Mouse (Mus musculus): Measurements from ENCODE around the gene Riok1. TPM values are rescaled to one million over a fixed set of nuclear protein-coding genes. Genes with fewer than 3 reads are reported as not detected.

Gene Riok1
- polyA plus RNA-seq, 1 experiment from 2014 or later: 69.2 TPM

GRCm38 (mm10) chr13:38012436-38012835 is 24.4 kb upstream of the Riok1 start:
- Histone ChIP-seq H3K27ac (no peak overlapping the region), H3K4me3 (no peak overlapping the region), H3K4me1 (no peaks in the 10 kb centered on the region; the same call in 1 of the 2 replicates), H3K9ac (no peak overlapping the region), H3K9me3 (no peaks in the 10 kb centered on the region), H3K27me3 (no peaks in the 10 kb centered on the region), H3K36me3 (no peaks in the 10 kb centered on the region), H3K4me2 (no peak overlapping the region)
- WGBS: 83% methylated on average over 5 of the region's 5 CpGs
- no peak for ATAC-seq (ENCODE audit: insufficient number of reproducible peaks, insufficient read depth, low FRiP score, low TSS enrichment, low read depth)

- Histone ChIP-seq H3K9ac (no peak overlapping the region), H3K27ac (no peak overlapping the region), H3K4me3 (no peak overlapping the region), H3K36me3 (no peaks in the 10 kb centered on the region), H3K9me3 (peaks cover 4% of the 10 kb centered on the region; the same call in 1 of the 2 replicates), H3K4me1 (no peaks in the 10 kb centered on the region), H3K27me3 (no peaks in the 10 kb centered on the region), H3K4me2 (no peak overlapping the region)
- ATAC-seq (ENCODE audit: insufficient number of reproducible peaks, insufficient read depth, low FRiP score, low TSS enrichment, low read depth): no peak
- WGBS: 84% methylated on average over 4 of the region's 4 CpGs
Observed at GRCm38 (mm10) chr13:38015591-38015990, 21.2 kb upstream of the Riok1 start.

DNA sequence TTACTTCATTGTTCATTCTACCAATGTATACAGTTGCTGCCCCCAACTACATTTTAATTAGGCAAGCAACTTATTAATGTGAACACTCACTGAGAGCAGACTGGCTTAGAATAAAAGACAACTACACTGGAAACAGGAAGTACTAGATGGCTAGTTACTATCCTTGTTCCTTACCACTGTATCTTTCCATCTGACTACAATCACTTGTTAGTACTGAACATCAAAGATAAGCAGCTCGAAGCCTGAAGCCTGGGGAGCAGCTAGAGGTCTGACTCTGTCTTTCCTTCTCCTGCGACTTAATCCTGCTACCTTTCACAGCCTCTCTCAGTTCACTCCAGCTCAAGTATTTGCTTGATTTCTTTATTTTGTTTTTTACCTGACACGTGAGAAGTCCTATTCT is 18.0 kb upstream of the Riok1 start:
- Histone ChIP-seq H3K9me3 (peaks cover 4% of the 10 kb centered on the region; the same call in 1 of the 2 replicates), H3K4me1 (no peaks in the 10 kb centered on the region), H3K27me3 (no peaks in the 10 kb centered on the region), H3K9ac (no peak overlapping the region), H3K4me2 (no peak overlapping the region), H3K36me3 (no peaks in the 10 kb centered on the region), H3K4me3 (no peak overlapping the region), H3K27ac (no peak overlapping the region)
- ATAC-seq (ENCODE audit: insufficient number of reproducible peaks, insufficient read depth, low FRiP score, low TSS enrichment, low read depth): no peak
- 69% methylated on average over 3 of the region's 3 CpGs for WGBS

DNA sequence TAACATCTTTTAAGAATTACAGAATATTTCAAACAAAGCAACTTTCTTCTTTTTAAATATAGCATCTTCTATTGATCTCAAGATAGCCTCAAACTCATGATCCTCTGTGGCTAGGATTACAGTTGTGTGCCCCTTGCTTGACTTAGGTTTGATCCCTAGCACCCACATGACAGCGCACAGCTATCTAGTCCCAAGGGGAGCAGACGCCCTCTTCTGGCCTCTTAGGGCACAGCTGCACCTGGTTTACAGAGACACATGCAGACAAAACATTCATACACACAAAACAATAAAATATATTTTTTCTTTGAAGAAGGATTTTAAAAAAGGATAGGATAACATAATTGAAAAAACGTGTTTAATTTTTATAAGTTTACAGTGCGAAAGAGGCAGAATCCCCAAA is 10.9 kb upstream of the Riok1 start:
- Histone ChIP-seq H3K36me3 (no peaks in the 10 kb centered on the region), H3K9me3 (no peaks in the 10 kb centered on the region), H3K4me1 (no peaks in the 10 kb centered on the region), H3K4me3 (no peak overlapping the region), H3K27ac (no peak overlapping the region), H3K27me3 (no peaks in the 10 kb centered on the region), H3K9ac (no peak overlapping the region), H3K4me2 (no peak overlapping the region)
- ATAC-seq (ENCODE audit: insufficient number of reproducible peaks, insufficient read depth, low FRiP score, low TSS enrichment, low read depth): no peak
- 33% methylated on average over 4 of the region's 4 CpGs for WGBS

DNA sequence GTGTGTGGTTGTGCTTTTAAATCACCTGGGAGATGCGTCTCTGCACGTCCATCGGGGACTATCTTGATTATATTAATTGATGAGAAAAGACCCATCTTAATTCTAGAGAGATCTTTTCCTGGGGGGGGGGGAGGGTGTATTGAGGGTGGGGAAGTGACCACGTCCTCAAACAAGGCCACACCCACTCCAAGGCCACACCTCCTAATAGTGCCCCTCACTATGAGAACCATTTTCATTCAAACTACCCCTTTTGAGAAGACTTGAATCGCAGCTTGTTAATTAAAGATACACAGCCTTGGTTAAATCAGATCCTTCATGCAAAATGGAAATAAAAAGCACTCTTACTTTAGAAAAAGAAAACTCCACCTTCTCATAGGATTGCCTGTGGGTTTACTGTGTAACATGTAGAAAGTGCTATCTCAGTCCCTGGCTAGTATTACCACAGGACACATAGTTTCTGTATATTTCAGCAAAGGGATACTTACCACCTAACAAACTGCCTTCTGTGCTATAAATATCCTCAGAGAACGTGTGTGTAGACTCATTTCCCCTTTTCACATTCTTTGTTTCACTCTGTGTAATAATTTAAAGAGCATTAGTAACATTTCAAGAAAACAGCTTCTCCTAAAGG is 9.1 kb upstream of the Riok1 start:
- Histone ChIP-seq H3K27ac (no peak overlapping the region), H3K4me3 (no peak overlapping the region), H3K36me3 (no peaks in the 10 kb centered on the region), H3K4me2 (no peak overlapping the region), H3K4me1 (no peaks in the 10 kb centered on the region), H3K9me3 (no peaks in the 10 kb centered on the region), H3K9ac (no peak overlapping the region), H3K27me3 (no peaks in the 10 kb centered on the region)
- WGBS: 60% methylated on average over 6 of the region's 6 CpGs
- no peak for ATAC-seq (ENCODE audit: insufficient number of reproducible peaks, insufficient read depth, low FRiP score, low TSS enrichment, low read depth)

- Histone ChIP-seq H3K27ac (no peak overlapping the region), H3K4me2 (no peak overlapping the region), H3K4me1 (no peaks in the 10 kb centered on the region), H3K27me3 (no peaks in the 10 kb centered on the region), H3K9me3 (no peaks in the 10 kb centered on the region), H3K4me3 (no peak overlapping the region), H3K9ac (no peak overlapping the region), H3K36me3 (no peaks in the 10 kb centered on the region)
- 84% methylated on average over 4 of the region's 4 CpGs for WGBS
- no peak for ATAC-seq (ENCODE audit: insufficient number of reproducible peaks, insufficient read depth, low FRiP score, low TSS enrichment, low read depth)
Observed at GRCm38 (mm10) chr13:38028407-38028806, 8.4 kb upstream of the Riok1 start.

DNA sequence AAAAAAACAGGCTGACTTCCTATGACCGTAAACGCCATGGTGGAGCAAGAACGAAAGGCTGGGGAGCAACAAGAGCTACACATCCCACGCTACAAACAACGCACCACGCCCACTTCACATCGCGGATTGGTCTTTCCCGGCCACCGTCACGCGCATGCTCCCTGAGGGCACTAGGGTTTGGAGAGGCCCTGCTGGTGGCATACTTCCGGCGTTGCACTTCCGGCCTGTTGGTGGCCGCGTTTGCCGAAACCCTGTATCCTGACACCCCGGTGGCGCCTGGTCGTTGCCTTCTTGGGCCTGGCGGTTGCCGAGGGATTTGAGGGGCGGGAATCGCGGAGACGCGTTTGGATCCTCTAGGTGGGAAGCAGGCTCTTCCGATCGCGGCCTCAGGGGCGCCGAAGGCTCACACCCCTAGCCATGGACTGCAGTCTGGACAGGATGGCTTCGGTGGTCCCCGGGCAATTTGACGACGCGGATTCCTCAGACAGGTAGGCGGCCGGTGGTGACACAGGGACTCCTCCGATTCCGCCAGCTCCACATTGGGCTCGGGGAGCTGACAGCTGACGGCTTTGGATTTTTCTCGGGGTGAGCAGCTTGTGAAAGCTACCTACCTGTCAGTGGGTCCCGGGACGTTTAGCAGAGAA is 371 bp downstream of the Riok1 start, which contains the start of gene Cage1:
Gene Cage1 (minus strand): TSS at position 26 of the 644 bp plus-strand sequence.
- Histone ChIP-seq H3K4me3 (peak within 1 kb of the TSS; percentile 80), H3K4me1 (peaks cover 15% of the 10 kb centered on the region), H3K27ac (peak within 1 kb of the TSS; percentile 88), H3K9me3 (no peaks in the 10 kb centered on the region), H3K36me3 (peaks cover 26% of the 10 kb centered on the region), H3K9ac (peak within 1 kb of the TSS; percentile 90), H3K27me3 (no peaks in the 10 kb centered on the region), H3K4me2 (peak within 1 kb of the TSS; percentile 95)
- WGBS: under 1% methylated on average over 47 of the region's 47 CpGs
- ATAC-seq (ENCODE audit: insufficient number of reproducible peaks, insufficient read depth, low FRiP score, low TSS enrichment, low read depth): peak; percentile 93

GRCm38 (mm10) chr13:38037811-38038210 is 1.0 kb downstream of the Riok1 start:
- peaks cover 33% of the 10 kb centered on the region for H3K36me3 ChIP-seq
- H3K4me3 ChIP-seq: peak overlapping the region; percentile 80
- no peaks in the 10 kb centered on the region for H3K9me3 ChIP-seq
- H3K27me3 ChIP-seq: no peaks in the 10 kb centered on the region
- H3K27ac ChIP-seq: no peak overlapping the region
- WGBS: 51% methylated on average over 12 of the region's 12 CpGs
- H3K4me2 ChIP-seq: peak overlapping the region; percentile 95
- H3K9ac ChIP-seq: peak overlapping the region; percentile 90
- peaks cover 15% of the 10 kb centered on the region for H3K4me1 ChIP-seq
- no peak for ATAC-seq (ENCODE audit: insufficient number of reproducible peaks, insufficient read depth, low FRiP score, low TSS enrichment, low read depth)

DNA sequence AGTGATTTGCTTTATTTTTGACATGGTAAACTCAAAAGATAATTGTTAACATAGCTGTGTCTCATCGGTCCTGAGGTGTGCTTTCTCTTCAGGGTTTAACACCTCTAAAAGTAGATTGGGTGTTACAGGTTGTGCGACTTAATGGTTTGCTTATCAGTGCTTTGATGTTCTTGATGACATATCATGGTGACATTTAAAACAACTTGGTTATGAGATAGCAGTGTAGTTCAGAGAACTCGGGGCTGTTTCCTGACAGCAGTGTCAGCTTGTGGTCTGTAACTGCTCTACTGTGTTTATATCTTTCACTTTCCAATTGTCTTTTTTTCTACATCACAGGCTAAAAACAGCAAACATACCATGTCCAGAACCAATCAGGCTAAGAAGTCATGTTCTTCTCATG is 13.1 kb downstream of the Riok1 start:
- 93% methylated on average over 3 of the region's 3 CpGs for WGBS
- ATAC-seq (ENCODE audit: insufficient number of reproducible peaks, insufficient read depth, low FRiP score, low TSS enrichment, low read depth): no peak
- H3K27ac ChIP-seq: no peak overlapping the region
- no peaks in the 10 kb centered on the region for H3K27me3 ChIP-seq
- no peak overlapping the region for H3K9ac ChIP-seq
- no peak overlapping the region for H3K4me2 ChIP-seq
- H3K36me3 ChIP-seq: peaks cover 96% of the 10 kb centered on the region
- no peak overlapping the region for H3K4me3 ChIP-seq
- H3K9me3 ChIP-seq: no peaks in the 10 kb centered on the region
- H3K4me1 ChIP-seq: no peaks in the 10 kb centered on the region

DNA sequence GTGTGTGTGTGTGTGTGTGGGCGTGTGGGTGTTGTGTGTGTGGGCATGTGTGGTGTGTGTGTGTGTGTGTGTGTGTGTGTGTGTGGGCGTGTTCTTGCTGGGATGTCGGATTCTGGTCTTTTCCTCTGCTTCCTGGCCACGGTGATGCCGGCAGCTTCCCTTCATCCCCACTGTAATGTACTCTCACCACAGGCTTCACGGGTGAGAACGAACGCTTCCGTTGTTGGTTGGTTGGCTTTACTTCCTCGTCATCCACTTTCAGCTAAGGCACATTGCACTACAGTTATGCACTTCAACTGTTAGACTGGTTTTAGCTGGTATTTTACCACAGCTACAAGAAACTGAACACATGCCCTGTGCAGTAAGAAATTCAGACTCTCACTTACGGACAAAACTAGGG is 25.9 kb downstream of the Riok1 start:
- Histone ChIP-seq H3K4me1 (no peaks in the 10 kb centered on the region), H3K27ac (no peak overlapping the region), H3K4me3 (no peak overlapping the region), H3K4me2 (no peak overlapping the region), H3K9me3 (no peaks in the 10 kb centered on the region), H3K36me3 (peaks cover 51% of the 10 kb centered on the region), H3K27me3 (no peaks in the 10 kb centered on the region), H3K9ac (no peak overlapping the region)
- 81% methylated on average over 11 of the region's 11 CpGs for WGBS
- ATAC-seq (ENCODE audit: insufficient number of reproducible peaks, insufficient read depth, low FRiP score, low TSS enrichment, low read depth): no peak

DNA sequence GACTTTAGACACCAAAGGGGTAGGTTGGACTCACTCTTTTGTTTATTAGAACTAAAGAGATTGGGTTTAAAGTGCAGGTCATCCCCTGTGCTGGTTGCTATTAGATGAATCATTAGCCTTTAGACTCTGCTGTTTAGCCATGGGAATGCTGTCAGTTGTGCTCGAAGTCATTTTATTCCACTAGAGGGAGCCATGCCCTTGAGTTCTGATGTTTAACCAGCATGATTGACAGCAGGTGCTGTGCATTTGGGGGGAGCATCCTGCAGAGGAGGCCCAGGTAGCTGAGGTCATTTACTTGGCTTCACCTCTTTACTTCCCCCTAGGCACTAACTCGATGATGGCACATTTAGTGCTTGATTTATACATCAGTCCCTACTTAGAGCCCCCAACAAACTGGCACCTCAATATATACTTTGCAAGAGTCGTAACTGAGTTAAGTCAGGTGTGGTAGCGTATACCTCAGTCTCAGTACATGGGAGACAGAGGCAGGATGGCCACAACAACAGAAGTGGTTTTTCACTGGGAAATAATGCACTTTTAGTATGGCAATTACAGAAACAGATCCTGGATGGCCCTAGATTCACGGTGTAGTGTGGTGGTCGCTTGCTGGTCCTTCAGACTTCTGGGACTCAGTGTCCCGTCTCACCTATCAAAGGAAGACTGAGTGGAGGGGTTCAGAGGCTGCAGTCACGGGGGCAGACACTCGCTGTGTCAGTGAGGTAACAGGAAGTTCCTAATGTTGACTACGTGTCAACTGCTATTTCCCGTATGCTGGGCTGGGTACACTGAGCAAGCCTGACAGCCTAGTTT is 28.3 kb downstream of the Riok1 start:
- 72% methylated on average over 11 of the region's 11 CpGs for WGBS
- Histone ChIP-seq H3K9ac (no peak overlapping the region), H3K4me1 (no peaks in the 10 kb centered on the region), H3K36me3 (peaks cover 37% of the 10 kb centered on the region), H3K27ac (no peak overlapping the region), H3K4me2 (no peak overlapping the region), H3K4me3 (no peak overlapping the region), H3K9me3 (no peaks in the 10 kb centered on the region), H3K27me3 (no peaks in the 10 kb centered on the region)
- ATAC-seq (ENCODE audit: insufficient number of reproducible peaks, insufficient read depth, low FRiP score, low TSS enrichment, low read depth): no peak
